Mouse (Mus musculus): ENCODE measurements around the gene Stat1. TPM values are rescaled to one million over a fixed set of nuclear protein-coding genes. Genes with fewer than 3 reads are reported as not detected.

The Stat1 gene
- 114 TPM for polyA plus RNA-seq (2014; fragmentation: Illumina TruSeq; extraction: RNeasy Lipid Tissue Mini Kit (QIAGEN cat#74804))

GRCm38 (mm10) chr1:52118860-52119591, at the start of gene Stat1:
Gene Stat1, plus strand, starts transcription at chr1:52119440.

Other genes starting within 250 kb of the Stat1 start
- 187 TPM for gene Myo1b, start 203.4 kb upstream of the Stat1 start, polyA plus RNA-seq (2014; fragmentation: Illumina TruSeq; extraction: RNeasy Lipid Tissue Mini Kit (QIAGEN cat#74804))
- 3.0 TPM for gene Stat4, start 132.3 kb upstream of the Stat1 start, polyA plus RNA-seq (2014; fragmentation: Illumina TruSeq; extraction: RNeasy Lipid Tissue Mini Kit (QIAGEN cat#74804))
- 699 TPM for gene Gls, start 113.8 kb downstream of the Stat1 start, polyA plus RNA-seq (2014; fragmentation: Illumina TruSeq; extraction: RNeasy Lipid Tissue Mini Kit (QIAGEN cat#74804))